Mouse (Mus musculus) ES-Bruce4 (cell line): ENCODE measurements at regions not wholly inside any gene's neighbourhood (a gene's known extent, or its start where the extent isn't known, plus 50 kb on each side); places are given as distances from the start of the nearest gene placed in this dataset.

ENCODE experiments used
- CTCF ChIP-seq: IDR thresholded peaks from one replicate; pipeline ENCODE4 v1.8.1; 2011; ENCODE audit warnings: low read depth, low read length
- EP300 ChIP-seq: IDR thresholded peaks from 2 replicates; pipeline ENCODE4 v1.6.1; 2011; ENCODE audit warnings: low read depth, low read length; ENCODE audit not compliant: insufficient read depth
- POLR2A ChIP-seq: IDR thresholded peaks from one replicate; pipeline ENCODE4 v1.8.1; 2011; ENCODE audit warnings: low read length; ENCODE audit not compliant: insufficient read depth

- TF ChIP-seq CTCF (no peak), EP300 (no peak), POLR2A (no peak)
Observed at GRCm38 (mm10) chr13:34566687-34567086, 86.6 kb downstream of the Pxdc1 start.
